Mouse (Mus musculus) right cerebral cortex, postnatal 4 days (tissue): Measurements from ENCODE around the gene Fam213a.

Source experiments
- DNase-seq: peaks from one replicate; pipeline ENCODE4 v3.0.0-alpha.2; 2022

The Fam213a gene

GRCm38 (mm10) chr14:40962365-40963290 lies 51.0 kb downstream of the Fam213a start:
- no peak for DNase-seq

- DNase-seq, result no peak
Measured at GRCm38 (mm10) chr14:40960237-40960636, 53.4 kb downstream of the Fam213a start.

- DNase-seq, result no peak
Measured at GRCm38 (mm10) chr14:40959586-40959985, 54.0 kb downstream of the Fam213a start.

GRCm38 (mm10) chr14:40958986-40959381 lies 54.6 kb downstream of the Fam213a start:
- DNase-seq, result no peak

- DNase-seq, result peak; percentile 77
Measured at GRCm38 (mm10) chr14:40958083-40958985, 55.3 kb downstream of the Fam213a start.

- no peak for DNase-seq
Measured at GRCm38 (mm10) chr14:40957607-40958006, 56.0 kb downstream of the Fam213a start.

- DNase-seq, result no peak
Measured at GRCm38 (mm10) chr14:40956252-40957146, 57.1 kb downstream of the Fam213a start.

- peak; percentile 71 for DNase-seq
Measured at GRCm38 (mm10) chr14:40955596-40956251, 57.9 kb downstream of the Fam213a start.

GRCm38 (mm10) chr14:40955146-40955545 lies 58.4 kb downstream of the Fam213a start:
- DNase-seq, result no peak

GRCm38 (mm10) chr14:40953381-40953780 lies 60.2 kb downstream of the Fam213a start:
- no peak for DNase-seq

- no peak for DNase-seq
Measured at GRCm38 (mm10) chr14:40952715-40953114, 60.9 kb downstream of the Fam213a start.

GRCm38 (mm10) chr14:40952301-40952700 lies 61.3 kb downstream of the Fam213a start:
- no peak for DNase-seq

GRCm38 (mm10) chr14:40949730-40950614 lies 63.6 kb downstream of the Fam213a start:
- DNase-seq, result no peak

GRCm38 (mm10) chr14:40949047-40949446 lies 64.5 kb downstream of the Fam213a start:
- no peak for DNase-seq

GRCm38 (mm10) chr14:40948522-40948921 lies 65.1 kb downstream of the Fam213a start:
- DNase-seq, result no peak

GRCm38 (mm10) chr14:40947431-40948394 lies 65.9 kb downstream of the Fam213a start:
- DNase-seq, result no peak

- no peak for DNase-seq
Measured at GRCm38 (mm10) chr14:40943802-40944201, 69.8 kb downstream of the Fam213a start.
